Mouse (Mus musculus): ENCODE measurements around the gene Cttnbp2nl.

GRCm38 (mm10) chr3:105001374-105001773 is 51.6 kb downstream of the Cttnbp2nl start:
- TF ChIP-seq EP300 (IDR thresholded peaks at IDR 0.05), result no peak
- no peak for TF ChIP-seq CTCF (IDR thresholded peaks at IDR 0.05)

Data from lung, postnatal 0 days (tissue).